Mouse (Mus musculus) intestine, embryonic 14.5 days (tissue): Measurements from ENCODE around the gene Efcab11. TPM values are rescaled to one million over a fixed set of nuclear protein-coding genes. Genes with fewer than 3 reads are reported as not detected.

Source experiments
- ATAC-seq: fragments of 200-750 bp; cut with Nextera tagmentation; replicated peaks from 2 replicates; pipeline ENCODE4 v1.8.0; 2017; ENCODE audit warnings: low read depth, moderate number of reproducible peaks, moderate TSS enrichment, moderate library complexity; ENCODE audit not compliant: low FRiP score, low TSS enrichment
- DNase-seq: peaks from one replicate; pipeline ENCODE4 v3.0.0-alpha.2; 2018; ENCODE audit warnings: low spot score
- H3K27ac ChIP-seq: fragments of 300-500 bp; sonication (generic); 2 replicates; pipeline ENCODE4 v1.5.1; 2014; ENCODE audit warnings: low read depth, mild to moderate bottlenecking, control low read depth
- H3K27me3 ChIP-seq: fragments of 300-500 bp; sonication (generic); replicated peaks from 2 replicates; pipeline ENCODE4 v1.6.1; 2014; ENCODE audit warnings: low read length, control low read depth; ENCODE audit not compliant: control insufficient read depth, insufficient read depth
- H3K36me3 ChIP-seq: fragments of 300-500 bp; sonication (generic); 2 replicates; pipeline ENCODE4 v1.6.1; 2014; ENCODE audit warnings: low read length, control low read depth; ENCODE audit not compliant: control insufficient read depth, insufficient read depth
- H3K4me1 ChIP-seq: fragments of 300-500 bp; sonication (generic); replicated peaks from 2 replicates; pipeline ENCODE4 v1.6.1; 2014; ENCODE audit warnings: low read length, control low read depth, mixed read lengths; ENCODE audit not compliant: control insufficient read depth, insufficient read depth
- H3K4me2 ChIP-seq: fragments of 300-500 bp; sonication (generic); 2 replicates; pipeline ENCODE4 v1.6.1; 2014; ENCODE audit warnings: low read length
- H3K4me3 ChIP-seq: fragments of 300-500 bp; sonication (generic); 2 replicates; pipeline ENCODE4 v1.5.1; 2014; ENCODE audit warnings: low read depth, low read length, control low read depth, mixed read lengths
- H3K9ac ChIP-seq: fragments of 300-500 bp; sonication (generic); 2 replicates; pipeline ENCODE4 v1.6.1; 2014; ENCODE audit warnings: mild to moderate bottlenecking, low read length
- H3K9me3 ChIP-seq: fragments of 300-500 bp; sonication (generic); 2 replicates; pipeline ENCODE4 v1.6.1; 2016; ENCODE audit warnings: low read length, control low read depth; ENCODE audit not compliant: control insufficient read depth
- WGBS: fragments of 180-500 bp; shearing (Covaris S2); extraction: QIAGEN DNeasy Blood & Tissue Kit; methylation state at CpG from one replicate; pipeline ENCODE4 v1.1.7; 2014; 5-methylcytosine and 5-hydroxymethylcytosine counted together
- polyA plus RNA-seq: library from polyadenylated mRNA; unstranded; fragments of >200 nt; fragmentation: Nextera tagmentation; extraction: Ambion mirVana; gene quantifications from 2 replicates; pipeline ENCODE4 v1.2.1, GENCODE M21; 2014

The Efcab11 gene
- polyA plus RNA-seq, 1 experiment from 2014 or later = 13.4 TPM

- Histone ChIP-seq H3K4me3 (no peak overlapping the region), H3K27me3 (no peaks in the 10 kb centered on the region), H3K36me3 (peaks cover 74% of the 10 kb centered on the region), H3K9me3 (no peaks in the 10 kb centered on the region), H3K4me2 (no peak overlapping the region), H3K4me1 (no peaks in the 10 kb centered on the region), H3K27ac (no peak overlapping the region), H3K9ac (no peak overlapping the region)
- no peak for DNase-seq
- WGBS = 90% methylated on average over 4 of the region's 4 CpGs
- no peak for ATAC-seq
Observed at GRCm38 (mm10) chr12:99897846-99898245, 13.6 kb upstream of the Efcab11 start.

DNA sequence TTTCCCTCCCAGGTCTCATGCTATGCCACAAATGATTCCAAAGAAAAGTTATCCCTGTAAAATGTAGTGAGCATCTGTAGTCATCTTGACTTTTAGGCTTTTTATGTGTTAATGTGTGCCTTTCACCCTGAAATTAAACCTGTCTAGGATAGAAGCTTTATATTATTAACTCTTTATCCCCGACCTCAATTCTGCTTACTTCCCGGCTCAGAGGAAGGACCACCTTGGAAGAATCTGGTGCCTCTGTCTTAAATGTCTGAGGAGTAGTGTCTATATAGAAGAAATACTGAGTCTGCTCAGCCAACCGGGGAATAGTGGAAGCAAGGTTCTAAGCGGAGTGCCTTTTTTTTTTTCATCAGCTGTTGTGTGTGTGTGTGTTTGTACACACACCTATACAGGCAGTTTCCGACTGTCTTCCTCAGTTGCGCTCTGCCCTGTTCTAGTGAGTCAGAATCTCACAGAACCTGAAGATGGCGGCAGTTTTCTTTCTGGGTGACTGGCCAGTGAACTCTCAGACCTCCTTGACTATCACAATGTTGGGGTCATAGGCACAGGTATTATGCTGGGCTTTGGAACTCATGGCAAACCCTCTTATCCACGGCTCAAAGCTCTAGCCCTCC lies 1.2 kb upstream of the Efcab11 start:
- H3K4me1 ChIP-seq = peaks cover 12% of the 10 kb centered on the region; the same call in 1 of the 2 replicates
- no peaks in the 10 kb centered on the region for H3K27me3 ChIP-seq
- peak overlapping the region; percentile 53 for H3K4me3 ChIP-seq
- DNase-seq = no peak
- no peak overlapping the region for H3K27ac ChIP-seq
- peak overlapping the region; percentile 69; the same call in 1 of the 2 replicates for H3K9ac ChIP-seq
- no peaks in the 10 kb centered on the region for H3K36me3 ChIP-seq
- H3K9me3 ChIP-seq = no peaks in the 10 kb centered on the region
- peak overlapping the region; percentile 84 for H3K4me2 ChIP-seq
- ATAC-seq = no peak
- 39% methylated on average over 8 of the region's 8 CpGs for WGBS

GRCm38 (mm10) chr12:99883713-99884105 lies 530 bp downstream of the Efcab11 start:
- H3K4me2 ChIP-seq = peak overlapping the region; percentile 84
- H3K9me3 ChIP-seq = no peaks in the 10 kb centered on the region
- peak overlapping the region; percentile 46 for H3K9ac ChIP-seq
- H3K27me3 ChIP-seq = no peaks in the 10 kb centered on the region
- H3K4me1 ChIP-seq = peaks cover 12% of the 10 kb centered on the region; the same call in 1 of the 2 replicates
- under 1% methylated on average over 11 of the region's 11 CpGs for WGBS
- H3K36me3 ChIP-seq = no peaks in the 10 kb centered on the region
- peak overlapping the region; percentile 53 for H3K4me3 ChIP-seq
- H3K27ac ChIP-seq = peak overlapping the region; percentile 55
- ATAC-seq (peak; percentile 28), DNase-seq (peak; percentile 67)

DNA sequence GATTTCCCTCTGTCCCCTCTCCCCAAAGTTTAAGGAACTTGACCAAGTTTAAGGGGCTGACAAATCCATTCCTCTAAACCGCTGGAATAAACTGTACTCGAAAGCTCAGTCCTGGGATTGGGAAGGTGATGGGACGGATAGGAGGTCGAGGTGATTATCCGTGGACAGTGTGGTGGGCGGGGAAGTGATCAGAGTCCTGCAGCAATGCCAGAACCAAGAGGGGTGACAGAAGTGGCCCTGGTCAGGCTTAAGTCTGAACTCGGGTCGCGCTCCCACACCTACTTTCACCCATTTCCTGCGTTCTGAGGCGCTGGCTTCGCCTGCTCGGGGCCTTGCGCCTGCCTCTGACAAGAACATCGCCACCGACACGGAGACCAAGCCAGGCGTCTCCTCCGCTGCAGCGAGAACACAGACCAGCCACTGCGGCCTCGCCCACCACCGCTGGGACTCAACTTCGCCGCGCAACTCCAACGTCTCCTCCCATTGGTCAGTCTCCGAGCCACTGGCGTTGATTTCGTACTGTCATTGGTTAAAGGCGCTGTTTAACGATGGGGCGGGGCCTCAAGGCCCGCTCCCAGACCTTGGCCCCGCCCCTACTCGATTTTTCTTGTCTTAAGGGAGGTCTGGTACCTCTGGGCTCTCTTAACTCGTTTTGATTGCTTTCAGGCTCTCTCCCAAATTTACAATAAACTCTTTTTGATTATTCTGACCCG lies 1.1 kb downstream of the Efcab11 start:
- peak overlapping the region; percentile 46 for H3K9ac ChIP-seq
- peak overlapping the region; percentile 53 for H3K4me3 ChIP-seq
- H3K4me1 ChIP-seq = peaks cover 12% of the 10 kb centered on the region; the same call in 1 of the 2 replicates
- H3K36me3 ChIP-seq = no peaks in the 10 kb centered on the region
- peak; percentile 95 for DNase-seq
- no peaks in the 10 kb centered on the region for H3K27me3 ChIP-seq
- peak; percentile 96 for ATAC-seq
- under 1% methylated on average over 38 of the region's 38 CpGs for WGBS
- H3K27ac ChIP-seq = no peak overlapping the region
- peak overlapping the region; percentile 84 for H3K4me2 ChIP-seq
- no peaks in the 10 kb centered on the region for H3K9me3 ChIP-seq

GRCm38 (mm10) chr12:99874609-99875008 lies 9.6 kb downstream of the Efcab11 start:
- Histone ChIP-seq H3K9me3 (no peaks in the 10 kb centered on the region), H3K4me1 (no peaks in the 10 kb centered on the region), H3K27me3 (no peaks in the 10 kb centered on the region), H3K4me3 (no peak overlapping the region), H3K36me3 (no peaks in the 10 kb centered on the region), H3K27ac (no peak overlapping the region), H3K4me2 (no peak overlapping the region), H3K9ac (no peak overlapping the region)
- no peak for DNase-seq
- no peak for ATAC-seq
- WGBS = 80% methylated on average over 6 of the region's 6 CpGs

- H3K27ac ChIP-seq = no peak overlapping the region
- H3K27me3 ChIP-seq = no peaks in the 10 kb centered on the region
- no peak overlapping the region for H3K4me2 ChIP-seq
- H3K4me3 ChIP-seq = no peak overlapping the region
- DNase-seq (no peak), ATAC-seq (no peak)
- H3K9ac ChIP-seq = no peak overlapping the region
- H3K4me1 ChIP-seq = no peaks in the 10 kb centered on the region
- no peaks in the 10 kb centered on the region for H3K9me3 ChIP-seq
- no peaks in the 10 kb centered on the region for H3K36me3 ChIP-seq
- 73% methylated on average over 3 of the region's 3 CpGs for WGBS
Observed at GRCm38 (mm10) chr12:99873443-99873842, 10.8 kb downstream of the Efcab11 start.

GRCm38 (mm10) chr12:99868821-99869220 lies 15.4 kb downstream of the Efcab11 start:
- DNase-seq (no peak), ATAC-seq (no peak)
- Histone ChIP-seq H3K9ac (no peak overlapping the region), H3K27ac (no peak overlapping the region), H3K4me3 (no peak overlapping the region), H3K9me3 (no peaks in the 10 kb centered on the region), H3K36me3 (no peaks in the 10 kb centered on the region), H3K4me2 (no peak overlapping the region), H3K4me1 (no peaks in the 10 kb centered on the region), H3K27me3 (no peaks in the 10 kb centered on the region)
- WGBS = 89% methylated on average over 1 of the region's 1 CpGs

- no peak overlapping the region for H3K9ac ChIP-seq
- H3K27me3 ChIP-seq = no peaks in the 10 kb centered on the region
- no peak overlapping the region for H3K4me2 ChIP-seq
- no peak for DNase-seq
- H3K4me1 ChIP-seq = no peaks in the 10 kb centered on the region
- H3K27ac ChIP-seq = no peak overlapping the region
- no peak for ATAC-seq
- H3K4me3 ChIP-seq = no peak overlapping the region
- H3K9me3 ChIP-seq = no peaks in the 10 kb centered on the region
- no peaks in the 10 kb centered on the region for H3K36me3 ChIP-seq
Observed at GRCm38 (mm10) chr12:99864613-99865012, 19.6 kb downstream of the Efcab11 start.

- Histone ChIP-seq H3K27me3 (no peaks in the 10 kb centered on the region), H3K4me1 (no peaks in the 10 kb centered on the region), H3K27ac (no peak overlapping the region), H3K4me3 (no peak overlapping the region), H3K36me3 (no peaks in the 10 kb centered on the region), H3K4me2 (no peak overlapping the region), H3K9me3 (no peaks in the 10 kb centered on the region), H3K9ac (no peak overlapping the region)
- WGBS = 80% methylated on average over 4 of the region's 4 CpGs
- ATAC-seq (no peak), DNase-seq (no peak)
Observed at GRCm38 (mm10) chr12:99860981-99861380, 23.3 kb downstream of the Efcab11 start.
